Mouse (Mus musculus) G1E (cell line): ENCODE measurements at regions not wholly inside any gene's neighbourhood (a gene's known extent, or its start where the extent isn't known, plus 50 kb on each side); places are given as distances from the start of the nearest gene placed in this dataset.
"Not testable (repeated sequence)": the region's sequence is repeated elsewhere in the genome, so short reads cannot be mapped to it uniquely, and the experiment has no call there.

Experiments used
- ATAC-seq: 2 replicates; pipeline ENCODE4 v1.8.0; 2016; ENCODE audit warnings: mild to moderate bottlenecking; ENCODE audit not compliant: insufficient number of reproducible peaks, poor library complexity, low FRiP score, severe bottlenecking; ENCODE audit errors: extremely low read depth
- DNase-seq: peaks from one replicate; pipeline ENCODE4 v3.0.0; 2012; ENCODE audit warnings: low spot score
- H3K27me3 ChIP-seq: 2 replicates; pipeline ENCODE4 v1.6.1; 2012; ENCODE audit warnings: mild to moderate bottlenecking, low read length, inconsistent platforms; ENCODE audit not compliant: insufficient read depth
- H3K36me3 ChIP-seq: replicated peaks from 2 replicates; pipeline ENCODE3; 2012; ENCODE audit warnings: mild to moderate bottlenecking, inconsistent platforms
- H3K4me1 ChIP-seq: 2 replicates; pipeline ENCODE4 v1.6.1; 2012; ENCODE audit warnings: low read depth, low read length, inconsistent platforms, mixed read lengths; ENCODE audit not compliant: insufficient read depth
- H3K4me3 ChIP-seq: 2 replicates; pipeline ENCODE4 v1.5.1; 2012; ENCODE audit warnings: low read depth, mild to moderate bottlenecking, inconsistent platforms, low read length, moderate library complexity, mixed read lengths
- H3K9me3 ChIP-seq: replicated peaks from 2 replicates; pipeline ENCODE4 v1.6.1; 2012; ENCODE audit warnings: inconsistent platforms

GRCm38 (mm10) chr17:3055376-3055775 lies 59.4 kb upstream of the Scaf8 start:
- not testable (repeated sequence) for DNase-seq, H3K27me3 ChIP-seq, H3K9me3 ChIP-seq, ATAC-seq, H3K4me3 ChIP-seq, H3K4me1 ChIP-seq, H3K36me3 ChIP-seq

GRCm38 (mm10) chr17:3063401-3063800 lies 51.4 kb upstream of the Scaf8 start:
- not testable (repeated sequence) for H3K4me1 ChIP-seq, H3K27me3 ChIP-seq, ATAC-seq, H3K9me3 ChIP-seq, DNase-seq, H3K4me3 ChIP-seq, H3K36me3 ChIP-seq
